Mouse (Mus musculus) hindbrain, postnatal 0 days (tissue): ENCODE measurements around the gene Asb10. TPM values are rescaled to one million over a fixed set of nuclear protein-coding genes. Genes with fewer than 3 reads are reported as not detected.
A peak's percentile ranks its signal among the peaks of the same experiment; 100 is the strongest.
"Not testable (repeated sequence)": the region's sequence is repeated elsewhere in the genome, so short reads cannot be mapped to it uniquely, and the experiment has no call there.

Experiments
- ATAC-seq: fragments of 200-750 bp; cut with Nextera tagmentation; 2 replicates; pipeline ENCODE4 v1.8.0; 2017; ENCODE audit warnings: mild to moderate bottlenecking, moderate TSS enrichment, moderate library complexity
- DNase-seq: peaks from one replicate; pipeline ENCODE4 v3.0.0-alpha.2; 2015; ENCODE audit warnings: low spot score
- H3K27ac ChIP-seq: fragments of 300-500 bp; sonication (generic); 2 replicates; pipeline ENCODE4 v1.5.1; 2014; ENCODE audit warnings: mild to moderate bottlenecking
- H3K27me3 ChIP-seq: fragments of 300-500 bp; sonication (generic); 2 replicates; pipeline ENCODE4 v1.6.1; 2014; ENCODE audit warnings: low read length, mixed read lengths; ENCODE audit not compliant: insufficient read depth
- H3K36me3 ChIP-seq: fragments of 300-500 bp; sonication (generic); 2 replicates; pipeline ENCODE4 v1.6.1; 2014; ENCODE audit warnings: low read length, mixed read lengths; ENCODE audit not compliant: insufficient read depth
- H3K4me1 ChIP-seq: fragments of 300-500 bp; sonication (generic); 2 replicates; pipeline ENCODE4 v1.6.1; 2014; ENCODE audit warnings: antibody characterized with exemption, low read length, mixed read lengths; ENCODE audit not compliant: insufficient read depth
- H3K4me2 ChIP-seq: fragments of 300-500 bp; sonication (generic); 2 replicates; pipeline ENCODE4 v1.6.1; 2014; ENCODE audit warnings: low read depth, mild to moderate bottlenecking, low read length, moderate library complexity, mixed read lengths
- H3K4me3 ChIP-seq: fragments of 300-500 bp; sonication (generic); 2 replicates; pipeline ENCODE4 v1.5.1; 2014; ENCODE audit warnings: low read length
- H3K9ac ChIP-seq: fragments of 300-500 bp; sonication (generic); replicated peaks from 2 replicates; pipeline ENCODE4 v1.6.1; 2014; ENCODE audit warnings: mild to moderate bottlenecking, low read length, moderate library complexity, mixed read lengths
- H3K9me3 ChIP-seq: fragments of 300-500 bp; sonication (generic); 2 replicates; pipeline ENCODE4 v1.6.1; 2016; ENCODE audit warnings: low read length, mixed read lengths
- CTCF ChIP-seq: IDR thresholded peaks from 2 replicates; pipeline ENCODE4 v1.5.1; 2016; ENCODE audit warnings: antibody characterized with exemption, control low read depth, low read depth
- WGBS: fragments of 180-500 bp; shearing (Covaris S2); extraction: QIAGEN DNeasy Blood & Tissue Kit; methylation state at CpG from one replicate; pipeline ENCODE4 v1.1.7; 2014; 5-methylcytosine and 5-hydroxymethylcytosine counted together
- polyA plus RNA-seq: library from polyadenylated mRNA; unstranded; fragments of >200 nt; fragmentation: Nextera tagmentation; extraction: Ambion mirVana; gene quantifications from 2 replicates; pipeline ENCODE4 v1.2.1, GENCODE M21; 2015
- total RNA-seq: library from RNA; depleted of rRNA; stranded (reverse); fragments of >200 nt; gene quantifications from 2 replicates; pipeline ENCODE4 v1.2.3, GENCODE M21; 2014

Asb10 gene
- total and polyA plus RNA-seq, 2 experiments from 2014 or later = 0.10 to 0.21 TPM

- no peak; the same call in 1 of the 2 replicates for TF ChIP-seq CTCF
- no peak overlapping the region for H3K27ac ChIP-seq
- no peak overlapping the region for H3K9ac ChIP-seq
- H3K4me2 ChIP-seq = peak overlapping the region; percentile 62
- ATAC-seq (no peak), DNase-seq (no peak)
- H3K36me3 ChIP-seq = peaks cover 10% of the 10 kb centered on the region
- no peaks in the 10 kb centered on the region for H3K27me3 ChIP-seq
- H3K4me3 ChIP-seq = peak overlapping the region; percentile 63
- WGBS = 69% methylated on average over 6 of the region's 6 CpGs
- no peaks in the 10 kb centered on the region for H3K9me3 ChIP-seq
- peaks cover 7% of the 10 kb centered on the region for H3K4me1 ChIP-seq
Measured at GRCm38 (mm10) chr5:24578109-24578963, 37.6 kb upstream of the Asb10 start.

- H3K4me3 ChIP-seq = peak within 1 kb of the TSS; percentile 63
- ATAC-seq = peak; percentile 98
- peaks cover 20% of the 10 kb centered on the region for H3K36me3 ChIP-seq
- TF ChIP-seq CTCF = peak; percentile 13; the same call in 1 of the 2 replicates
- no peaks in the 10 kb centered on the region for H3K9me3 ChIP-seq
- peak; percentile 100 for DNase-seq
- peak within 1 kb of the TSS; percentile 75 for H3K9ac ChIP-seq
- H3K27ac ChIP-seq = peak within 1 kb of the TSS; percentile 76
- no peaks in the 10 kb centered on the region for H3K27me3 ChIP-seq
- peak within 1 kb of the TSS; percentile 88 for H3K4me2 ChIP-seq
- H3K4me1 ChIP-seq = peaks cover 7% of the 10 kb centered on the region
- WGBS = under 1% methylated on average over 47 of the region's 48 CpGs
Measured at GRCm38 (mm10) chr5:24577183-24577929, 36.6 kb upstream of the Asb10 start, which contains the start of gene Abcf2. Abcf2 (minus strand) TSS chr5:24577467.

- Histone ChIP-seq H3K4me3 (peak overlapping the region; percentile 63), H3K9ac (peak overlapping the region; percentile 75), H3K4me1 (peaks cover 7% of the 10 kb centered on the region), H3K27me3 (no peaks in the 10 kb centered on the region), H3K36me3 (peaks cover 25% of the 10 kb centered on the region), H3K9me3 (no peaks in the 10 kb centered on the region), H3K27ac (peak overlapping the region; percentile 76), H3K4me2 (peak overlapping the region; percentile 88)
- peak; percentile 16 for ATAC-seq
- 0% methylated on average over 32 of the region's 32 CpGs for WGBS
- no peak for DNase-seq
- no peak for TF ChIP-seq CTCF
Measured at GRCm38 (mm10) chr5:24576801-24577182, 36.0 kb upstream of the Asb10 start.

GRCm38 (mm10) chr5:24575948-24576347 is 35.2 kb upstream of the Asb10 start:
- no peak overlapping the region for H3K27ac ChIP-seq
- peaks cover 7% of the 10 kb centered on the region for H3K4me1 ChIP-seq
- no peak for ATAC-seq
- H3K4me3 ChIP-seq = peak overlapping the region; percentile 63; the same call in 1 of the 2 replicates
- H3K4me2 ChIP-seq = peak overlapping the region; percentile 88
- no peaks in the 10 kb centered on the region for H3K27me3 ChIP-seq
- no peak for TF ChIP-seq CTCF
- no peak overlapping the region for H3K9ac ChIP-seq
- no peaks in the 10 kb centered on the region for H3K9me3 ChIP-seq
- WGBS = 89% methylated on average over 1 of the region's 1 CpGs
- no peak for DNase-seq
- H3K36me3 ChIP-seq = peaks cover 32% of the 10 kb centered on the region

GRCm38 (mm10) chr5:24556709-24557108 is 15.9 kb upstream of the Asb10 start, which contains the start of gene 4931409K22Rik:
4931409K22Rik (minus strand) TSS chr5:24556809.
- H3K9ac ChIP-seq = no peak within 1 kb of the TSS
- H3K4me2 ChIP-seq = no peak within 1 kb of the TSS
- ATAC-seq = no peak
- no peak for DNase-seq
- WGBS = 80% methylated on average over 2 of the region's 2 CpGs
- no peak for TF ChIP-seq CTCF
- H3K9me3 ChIP-seq = no peaks in the 10 kb centered on the region
- no peaks in the 10 kb centered on the region for H3K36me3 ChIP-seq
- H3K27ac ChIP-seq = no peak within 1 kb of the TSS
- no peak within 1 kb of the TSS for H3K4me3 ChIP-seq
- no peaks in the 10 kb centered on the region for H3K4me1 ChIP-seq
- no peaks in the 10 kb centered on the region for H3K27me3 ChIP-seq

- not testable (repeated sequence) for H3K4me1 ChIP-seq, H3K9ac ChIP-seq, H3K4me3 ChIP-seq, H3K36me3 ChIP-seq, H3K27me3 ChIP-seq, ATAC-seq, DNase-seq, H3K9me3 ChIP-seq, H3K27ac ChIP-seq, H3K4me2 ChIP-seq
- WGBS = 95% methylated on average over 7 of the region's 7 CpGs
Measured at GRCm38 (mm10) chr5:24555335-24555734, 14.6 kb upstream of the Asb10 start.
